Mouse (Mus musculus): ENCODE measurements at regions not wholly inside any gene's neighbourhood (a gene's known extent, or its start where the extent isn't known, plus 50 kb on each side); places are given as distances from the start of the nearest gene placed in this dataset.
"Not testable (repeated sequence)": the region's sequence is repeated elsewhere in the genome, so short reads cannot be mapped to it uniquely, and the experiment has no call there.

- no peak for TF ChIP-seq POLR2A (IDR thresholded peaks at IDR 0.05; ENCODE audit: extremely low read depth, insufficient read depth, low read length)
- no peak for TF ChIP-seq CTCF (IDR thresholded peaks at IDR 0.05; ENCODE audit: extremely low read depth, insufficient read depth, low read length)
- H3K27ac ChIP-seq (ENCODE audit: insufficient read depth, low read length): no peak overlapping the region
- no peak overlapping the region for H3K4me3 ChIP-seq (ENCODE audit: insufficient read depth, low read length)
- H3K4me1 ChIP-seq (ENCODE audit: control insufficient read depth, insufficient read depth, low read length): no peaks in the 10 kb centered on the region
Measured at GRCm38 (mm10) chr1:113395267-113395824, 1530.6 kb upstream of the Dsel start.

GRCm38 (mm10) chr1:113394326-113394725 lies 1529.6 kb upstream of the Dsel start:
- H3K4me1 ChIP-seq (ENCODE audit: control insufficient read depth, insufficient read depth, low read length); H3K27ac ChIP-seq (ENCODE audit: insufficient read depth, low read length); H3K4me3 ChIP-seq (ENCODE audit: insufficient read depth, low read length): not testable (repeated sequence)

- TF ChIP-seq POLR2A (IDR thresholded peaks at IDR 0.05; ENCODE audit: extremely low read depth, insufficient read depth, low read length): no peak
- no peak for TF ChIP-seq CTCF (IDR thresholded peaks at IDR 0.05; ENCODE audit: extremely low read depth, insufficient read depth, low read length)
- Histone ChIP-seq H3K4me1 (ENCODE audit: control insufficient read depth, insufficient read depth, low read length) (no peaks in the 10 kb centered on the region), H3K4me3 (ENCODE audit: insufficient read depth, low read length) (no peak overlapping the region), H3K27ac (ENCODE audit: insufficient read depth, low read length) (no peak overlapping the region)
Measured at GRCm38 (mm10) chr1:113392962-113393361, 1528.2 kb upstream of the Dsel start.

- TF ChIP-seq CTCF (IDR thresholded peaks at IDR 0.05; ENCODE audit: extremely low read depth, insufficient read depth, low read length) (no peak), POLR2A (IDR thresholded peaks at IDR 0.05; ENCODE audit: extremely low read depth, insufficient read depth, low read length) (no peak)
- no peak overlapping the region for H3K4me3 ChIP-seq (ENCODE audit: insufficient read depth, low read length)
- no peak overlapping the region for H3K27ac ChIP-seq (ENCODE audit: insufficient read depth, low read length)
- H3K4me1 ChIP-seq (ENCODE audit: control insufficient read depth, insufficient read depth, low read length): no peaks in the 10 kb centered on the region
Measured at GRCm38 (mm10) chr1:113389920-113390319, 1525.2 kb upstream of the Dsel start.

GRCm38 (mm10) chr1:113384888-113385430 lies 1520.2 kb upstream of the Dsel start:
- TF ChIP-seq CTCF (IDR thresholded peaks at IDR 0.05; ENCODE audit: extremely low read depth, insufficient read depth, low read length) (no peak), POLR2A (IDR thresholded peaks at IDR 0.05; ENCODE audit: extremely low read depth, insufficient read depth, low read length) (no peak)
- Histone ChIP-seq H3K4me1 (ENCODE audit: control insufficient read depth, insufficient read depth, low read length) (no peaks in the 10 kb centered on the region), H3K4me3 (ENCODE audit: insufficient read depth, low read length) (no peak overlapping the region), H3K27ac (ENCODE audit: insufficient read depth, low read length) (no peak overlapping the region)

- H3K4me1 ChIP-seq (ENCODE audit: control insufficient read depth, insufficient read depth, low read length): no peaks in the 10 kb centered on the region
- no peak overlapping the region for H3K4me3 ChIP-seq (ENCODE audit: insufficient read depth, low read length)
- H3K27ac ChIP-seq (ENCODE audit: insufficient read depth, low read length): no peak overlapping the region
- TF ChIP-seq POLR2A (IDR thresholded peaks at IDR 0.05; ENCODE audit: extremely low read depth, insufficient read depth, low read length): no peak
- TF ChIP-seq CTCF (IDR thresholded peaks at IDR 0.05; ENCODE audit: extremely low read depth, insufficient read depth, low read length): no peak
Measured at GRCm38 (mm10) chr1:113383717-113384116, 1519.0 kb upstream of the Dsel start.

GRCm38 (mm10) chr1:113372679-113373078 lies 1508.0 kb upstream of the Dsel start:
- peak overlapping the region; percentile 59; the same call in 1 of the 2 replicates for H3K27ac ChIP-seq (ENCODE audit: insufficient read depth, low read length)
- no peak overlapping the region for H3K4me3 ChIP-seq (ENCODE audit: insufficient read depth, low read length)
- no peaks in the 10 kb centered on the region; the same call in 1 of the 2 replicates for H3K4me1 ChIP-seq (ENCODE audit: control insufficient read depth, insufficient read depth, low read length)
- TF ChIP-seq CTCF (IDR thresholded peaks at IDR 0.05; ENCODE audit: extremely low read depth, insufficient read depth, low read length) (no peak), POLR2A (IDR thresholded peaks at IDR 0.05; ENCODE audit: extremely low read depth, insufficient read depth, low read length) (no peak)

- Histone ChIP-seq H3K4me1 (ENCODE audit: control insufficient read depth, insufficient read depth, low read length) (no peaks in the 10 kb centered on the region), H3K4me3 (ENCODE audit: insufficient read depth, low read length) (no peak overlapping the region), H3K27ac (ENCODE audit: insufficient read depth, low read length) (no peak overlapping the region)
- no peak for TF ChIP-seq POLR2A (IDR thresholded peaks at IDR 0.05; ENCODE audit: extremely low read depth, insufficient read depth, low read length)
Measured at GRCm38 (mm10) chr1:113358242-113358641, 1493.5 kb upstream of the Dsel start.

GRCm38 (mm10) chr1:113308037-113308436 lies 1443.3 kb upstream of the Dsel start:
- Histone ChIP-seq H3K4me3 (ENCODE audit: insufficient read depth, low read length) (no peak overlapping the region), H3K4me1 (ENCODE audit: control insufficient read depth, insufficient read depth, low read length) (no peaks in the 10 kb centered on the region), H3K27ac (ENCODE audit: insufficient read depth, low read length) (no peak overlapping the region)
- TF ChIP-seq CTCF (IDR thresholded peaks at IDR 0.05; ENCODE audit: extremely low read depth, insufficient read depth, low read length): no peak
- TF ChIP-seq POLR2A (IDR thresholded peaks at IDR 0.05; ENCODE audit: extremely low read depth, insufficient read depth, low read length): no peak

GRCm38 (mm10) chr1:113297807-113298206 lies 1433.1 kb upstream of the Dsel start:
- TF ChIP-seq POLR2A (IDR thresholded peaks at IDR 0.05; ENCODE audit: extremely low read depth, insufficient read depth, low read length): no peak
- no peak for TF ChIP-seq CTCF (IDR thresholded peaks at IDR 0.05; ENCODE audit: extremely low read depth, insufficient read depth, low read length)
- no peaks in the 10 kb centered on the region for H3K4me1 ChIP-seq (ENCODE audit: control insufficient read depth, insufficient read depth, low read length)

More at GRCm38 (mm10) chr1:113297807-113298206, 1433.1 kb upstream of the Dsel start:
- no peak overlapping the region for H3K4me3 ChIP-seq (ENCODE audit: insufficient read depth, low read length)
- no peak overlapping the region for H3K27ac ChIP-seq (ENCODE audit: insufficient read depth, low read length)
